Mouse (Mus musculus) lung, embryonic 15.5 days (tissue): Measurements from ENCODE around the gene Igfals. TPM values are rescaled to one million over a fixed set of nuclear protein-coding genes. Genes with fewer than 3 reads are reported as not detected.

Experiments
- ATAC-seq: fragments of 200-750 bp; cut with Nextera tagmentation; 2 replicates; pipeline ENCODE4 v1.8.0; 2017; ENCODE audit warnings: moderate number of reproducible peaks, borderline replicate concordance; ENCODE audit not compliant: low FRiP score, low TSS enrichment; ENCODE audit errors: extremely low read depth
- H3K27ac ChIP-seq: fragments of 300-500 bp; sonication (generic); 2 replicates; pipeline ENCODE4 v1.5.1; 2015; ENCODE audit warnings: moderate library complexity, mild to moderate bottlenecking, inconsistent platforms
- H3K27me3 ChIP-seq: fragments of 300-500 bp; sonication (generic); 2 replicates; pipeline ENCODE4 v1.6.1; 2015; ENCODE audit warnings: inconsistent platforms
- H3K36me3 ChIP-seq: fragments of 300-500 bp; sonication (generic); 2 replicates; pipeline ENCODE4 v1.6.1; 2015; ENCODE audit warnings: inconsistent platforms
- H3K4me1 ChIP-seq: fragments of 300-500 bp; sonication (generic); 2 replicates; pipeline ENCODE4 v1.6.1; 2015; ENCODE audit warnings: inconsistent platforms
- H3K4me2 ChIP-seq: fragments of 300-500 bp; sonication (generic); 2 replicates; pipeline ENCODE4 v1.6.1; 2015; ENCODE audit warnings: inconsistent platforms, mild to moderate bottlenecking, moderate library complexity
- H3K4me3 ChIP-seq: fragments of 300-500 bp; sonication (generic); 2 replicates; pipeline ENCODE4 v1.5.1; 2015; ENCODE audit warnings: mild to moderate bottlenecking, inconsistent platforms
- H3K9ac ChIP-seq: fragments of 300-500 bp; sonication (generic); 2 replicates; pipeline ENCODE4 v1.6.1; 2015; ENCODE audit warnings: inconsistent platforms
- H3K9me3 ChIP-seq: fragments of 300-500 bp; sonication (generic); 2 replicates; pipeline ENCODE4 v1.6.1; 2016; ENCODE audit warnings: inconsistent platforms
- WGBS: fragments of 180-500 bp; shearing (Covaris S2); methylation state at CpG from one replicate; pipeline ENCODE4 v1.1.7; 2015; 5-methylcytosine and 5-hydroxymethylcytosine counted together
- polyA plus RNA-seq: library from polyadenylated mRNA; unstranded; fragments of >200 nt; fragmentation: Nextera tagmentation; extraction: Ambion mirVana; gene quantifications from 2 replicates; pipeline ENCODE4 v1.2.1, GENCODE M21; 2015

Gene Igfals
- polyA plus RNA-seq, 1 experiment from 2014 or later = 1.00 TPM

DNA sequence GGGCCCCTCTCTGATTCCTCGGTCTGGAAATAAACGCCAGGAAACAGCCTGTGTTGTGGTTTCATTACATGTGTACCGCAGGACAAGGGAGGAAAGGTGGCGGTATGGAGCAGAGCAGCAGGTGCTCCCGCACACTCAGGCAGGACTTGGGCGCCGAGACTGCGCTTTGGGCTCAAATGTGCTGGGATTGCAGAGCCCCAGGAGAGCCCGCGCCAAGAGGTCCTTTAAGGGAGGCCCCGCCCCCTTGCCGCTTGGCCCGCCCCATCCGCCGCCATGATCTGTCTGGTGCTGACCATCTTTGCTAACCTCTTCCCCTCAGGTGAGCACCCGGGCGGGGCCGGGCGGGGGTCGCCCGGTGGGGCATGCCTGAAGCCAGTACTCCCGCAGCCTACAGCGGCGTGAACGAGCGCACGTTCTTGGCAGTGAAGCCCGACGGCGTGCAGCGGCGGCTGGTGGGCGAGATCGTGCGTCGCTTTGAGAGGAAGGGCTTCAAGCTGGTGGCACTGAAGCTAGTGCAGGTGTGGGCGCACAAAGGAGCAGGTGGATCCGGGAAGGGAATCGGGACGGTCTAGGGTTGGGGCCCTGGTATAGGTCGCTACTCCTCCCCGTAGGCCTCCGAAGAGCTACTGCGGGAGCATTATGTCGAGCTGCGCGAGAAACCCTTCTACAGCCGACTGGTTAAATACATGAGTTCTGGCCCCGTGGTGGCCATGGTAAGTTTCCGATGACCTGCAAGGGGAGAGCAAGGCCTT is 30.6 kb downstream of the Igfals start, which contains the start of gene Nme3:
TSS of gene Nme3 (plus strand) at position 260 of the 752 bp plus-strand sequence.
- no peaks in the 10 kb centered on the region for H3K9me3 ChIP-seq
- peaks cover 62% of the 10 kb centered on the region for H3K36me3 ChIP-seq
- H3K4me1 ChIP-seq = peaks cover 33% of the 10 kb centered on the region
- H3K9ac ChIP-seq = peak within 1 kb of the TSS; percentile 86
- 2% methylated on average over 50 of the region's 50 CpGs for WGBS
- no peaks in the 10 kb centered on the region for H3K27me3 ChIP-seq
- H3K4me3 ChIP-seq = peak within 1 kb of the TSS; percentile 95
- peak within 1 kb of the TSS; percentile 80 for H3K27ac ChIP-seq
- peak within 1 kb of the TSS; percentile 93 for H3K4me2 ChIP-seq
- peak; percentile 79 for ATAC-seq

- Histone ChIP-seq H3K4me1 (peaks cover 33% of the 10 kb centered on the region), H3K9me3 (no peaks in the 10 kb centered on the region), H3K4me2 (peak overlapping the region; percentile 93), H3K4me3 (peak overlapping the region; percentile 95), H3K36me3 (peaks cover 63% of the 10 kb centered on the region), H3K27ac (peak overlapping the region; percentile 80), H3K27me3 (no peaks in the 10 kb centered on the region), H3K9ac (peak overlapping the region; percentile 86)
- ATAC-seq = no peak
- 25% methylated on average over 11 of the region's 11 CpGs for WGBS
Observed at GRCm38 (mm10) chr17:24896993-24897269, 31.1 kb downstream of the Igfals start.

GRCm38 (mm10) chr17:24897600-24897999 is 31.8 kb downstream of the Igfals start:
- WGBS = 66% methylated on average over 4 of the region's 4 CpGs
- 0 out of 2 replicates have a peak overlapping the region, but pooled peaks have one; percentile 7 for H3K9ac ChIP-seq
- peak overlapping the region; percentile 93 for H3K4me2 ChIP-seq
- peaks cover 63% of the 10 kb centered on the region for H3K36me3 ChIP-seq
- H3K4me3 ChIP-seq = peak overlapping the region; percentile 95
- ATAC-seq = no peak
- no peaks in the 10 kb centered on the region for H3K9me3 ChIP-seq
- H3K27me3 ChIP-seq = no peaks in the 10 kb centered on the region
- peaks cover 33% of the 10 kb centered on the region for H3K4me1 ChIP-seq
- H3K27ac ChIP-seq = no peak overlapping the region

- Histone ChIP-seq H3K36me3 (peaks cover 63% of the 10 kb centered on the region), H3K9ac (no peak overlapping the region), H3K27ac (no peak overlapping the region), H3K9me3 (no peaks in the 10 kb centered on the region), H3K4me2 (peak overlapping the region; percentile 93; the same call in 1 of the 2 replicates), H3K27me3 (no peaks in the 10 kb centered on the region), H3K4me3 (peak overlapping the region; percentile 95; the same call in 1 of the 2 replicates), H3K4me1 (peaks cover 33% of the 10 kb centered on the region)
- WGBS = 62% methylated on average over 4 of the region's 4 CpGs
- ATAC-seq = no peak
Observed at GRCm38 (mm10) chr17:24898041-24898854, 32.5 kb downstream of the Igfals start.

GRCm38 (mm10) chr17:24899153-24899552 is 33.4 kb downstream of the Igfals start:
- peaks cover 25% of the 10 kb centered on the region for H3K4me1 ChIP-seq
- H3K4me2 ChIP-seq = no peak overlapping the region
- H3K4me3 ChIP-seq = no peak overlapping the region
- peaks cover 67% of the 10 kb centered on the region for H3K36me3 ChIP-seq
- no peaks in the 10 kb centered on the region for H3K27me3 ChIP-seq
- H3K27ac ChIP-seq = no peak overlapping the region
- H3K9ac ChIP-seq = no peak overlapping the region
- ATAC-seq = no peak
- no peaks in the 10 kb centered on the region for H3K9me3 ChIP-seq
- 71% methylated on average over 5 of the region's 5 CpGs for WGBS

GRCm38 (mm10) chr17:24900014-24900413 is 34.2 kb downstream of the Igfals start:
- no peak overlapping the region for H3K9ac ChIP-seq
- H3K9me3 ChIP-seq = no peaks in the 10 kb centered on the region
- 94% methylated on average over 6 of the region's 6 CpGs for WGBS
- no peak overlapping the region for H3K4me3 ChIP-seq
- H3K36me3 ChIP-seq = peaks cover 76% of the 10 kb centered on the region
- peaks cover 22% of the 10 kb centered on the region for H3K4me1 ChIP-seq
- H3K27ac ChIP-seq = no peak overlapping the region
- no peaks in the 10 kb centered on the region for H3K27me3 ChIP-seq
- ATAC-seq = no peak
- no peak overlapping the region for H3K4me2 ChIP-seq

- 84% methylated on average over 5 of the region's 5 CpGs for WGBS
Observed at GRCm38 (mm10) chr17:24902124-24902523, 36.3 kb downstream of the Igfals start.

DNA sequence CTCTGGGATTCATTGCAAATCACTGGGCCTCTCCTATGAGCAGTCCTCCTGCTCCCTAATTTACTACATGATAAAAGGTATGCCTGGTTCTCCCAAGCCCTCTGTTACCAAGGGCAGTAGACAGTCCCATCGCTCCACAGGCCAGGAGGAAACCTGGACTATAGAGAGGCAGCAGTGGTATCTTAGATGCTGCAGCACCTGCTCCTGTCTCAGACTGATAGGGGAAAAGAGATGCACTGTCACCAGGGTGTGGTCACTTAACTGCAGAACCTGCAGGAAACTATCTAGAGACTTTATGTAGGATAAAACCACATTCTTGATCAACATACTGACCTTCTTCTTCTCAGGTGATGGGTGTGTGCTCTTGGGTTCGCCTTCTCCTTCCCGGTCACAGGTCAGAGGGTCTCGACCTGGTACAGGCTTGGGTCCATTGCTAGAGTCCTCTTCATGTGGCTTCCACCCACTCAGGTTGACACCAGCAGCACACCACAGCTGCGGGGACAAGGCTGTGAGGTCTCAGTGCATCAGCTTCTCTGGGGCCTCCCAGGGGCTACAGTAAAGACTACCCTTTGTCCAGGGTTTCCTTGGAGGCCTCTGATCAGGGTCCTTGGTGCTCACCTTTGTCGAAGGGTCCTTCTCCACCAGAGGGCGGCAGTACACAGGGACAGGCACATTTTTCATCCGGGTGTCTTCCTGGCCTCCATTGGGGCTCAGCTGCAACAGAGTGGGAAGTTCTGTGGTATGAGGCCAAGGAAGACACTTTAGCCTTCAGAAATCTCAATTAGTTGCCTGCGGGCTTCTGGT is 37.1 kb downstream of the Igfals start:
- H3K36me3 ChIP-seq = peaks cover 98% of the 10 kb centered on the region
- 72% methylated on average over 9 of the region's 9 CpGs for WGBS
- no peaks in the 10 kb centered on the region for H3K9me3 ChIP-seq
- no peak overlapping the region for H3K9ac ChIP-seq
- ATAC-seq = no peak
- H3K4me3 ChIP-seq = no peak overlapping the region
- no peak overlapping the region for H3K27ac ChIP-seq
- no peak overlapping the region for H3K4me2 ChIP-seq
- no peaks in the 10 kb centered on the region for H3K27me3 ChIP-seq
- H3K4me1 ChIP-seq = peaks cover under 1% of the 10 kb centered on the region

More at GRCm38 (mm10) chr17:24902124-24902523, 36.3 kb downstream of the Igfals start:
- H3K4me3 ChIP-seq = no peak overlapping the region
- H3K9me3 ChIP-seq = no peaks in the 10 kb centered on the region
- no peak for ATAC-seq
- peaks cover 97% of the 10 kb centered on the region for H3K36me3 ChIP-seq
- H3K27ac ChIP-seq = no peak overlapping the region
- peaks cover 8% of the 10 kb centered on the region for H3K4me1 ChIP-seq
- no peak overlapping the region for H3K4me2 ChIP-seq
- no peak overlapping the region for H3K9ac ChIP-seq
- no peaks in the 10 kb centered on the region for H3K27me3 ChIP-seq

- H3K4me3 ChIP-seq = no peak overlapping the region
- no peaks in the 10 kb centered on the region for H3K9me3 ChIP-seq
- H3K27ac ChIP-seq = no peak overlapping the region
- no peaks in the 10 kb centered on the region for H3K27me3 ChIP-seq
- H3K36me3 ChIP-seq = peaks cover 100% of the 10 kb centered on the region
- no peaks in the 10 kb centered on the region for H3K4me1 ChIP-seq
- H3K9ac ChIP-seq = no peak overlapping the region
- no peak for ATAC-seq
- WGBS = 73% methylated on average over 9 of the region's 9 CpGs
- no peak overlapping the region for H3K4me2 ChIP-seq
Observed at GRCm38 (mm10) chr17:24903767-24904166, 38.0 kb downstream of the Igfals start.

GRCm38 (mm10) chr17:24907591-24907990 is 41.8 kb downstream of the Igfals start:
- H3K36me3 ChIP-seq = peaks cover 98% of the 10 kb centered on the region
- H3K4me2 ChIP-seq = no peak overlapping the region
- H3K9ac ChIP-seq = no peak overlapping the region
- no peaks in the 10 kb centered on the region for H3K27me3 ChIP-seq
- whole genome bisulfite sequencing = 95% methylated on average over 2 of the region's 2 CpGs
- ATAC-seq = no peak
- no peaks in the 10 kb centered on the region for H3K4me1 ChIP-seq
- H3K9me3 ChIP-seq = no peaks in the 10 kb centered on the region
- no peak overlapping the region for H3K27ac ChIP-seq
- H3K4me3 ChIP-seq = no peak overlapping the region

GRCm38 (mm10) chr17:24913984-24914383 is 48.2 kb downstream of the Igfals start:
- H3K4me1 ChIP-seq = no peaks in the 10 kb centered on the region
- no peak overlapping the region for H3K9ac ChIP-seq
- no peak overlapping the region for H3K4me3 ChIP-seq
- no peaks in the 10 kb centered on the region for H3K9me3 ChIP-seq
- no peak for ATAC-seq
- no peak overlapping the region for H3K4me2 ChIP-seq
- H3K36me3 ChIP-seq = peaks cover 95% of the 10 kb centered on the region
- no peak overlapping the region for H3K27ac ChIP-seq
- no peaks in the 10 kb centered on the region for H3K27me3 ChIP-seq
